Mouse (Mus musculus): Measurements from ENCODE around the gene Tex46. TPM values are rescaled to one million over a fixed set of nuclear protein-coding genes. Genes with fewer than 3 reads are reported as not detected.

Tex46 gene
- total RNA-seq (2015) (not detected in 2 replicates), total RNA-seq (2017) (not detected in 2 replicates)

- no peak for ATAC-seq (replicated peaks; ENCODE audit: poor library complexity)
Observed at GRCm38 (mm10) chr4:136610387-136610856, at the start of gene Tex46. Tex46 (plus strand) TSS chr4:136610437.

- no peak for ATAC-seq (replicated peaks; ENCODE audit: poor library complexity)
Observed at GRCm38 (mm10) chr4:136562755-136563154, 47.5 kb upstream of the Tex46 start.

- ATAC-seq (replicated peaks; ENCODE audit: poor library complexity): no peak
Observed at GRCm38 (mm10) chr4:136568629-136569028, 41.6 kb upstream of the Tex46 start.

- peak; percentile 75 for ATAC-seq (replicated peaks; ENCODE audit: poor library complexity)
Observed at GRCm38 (mm10) chr4:136569998-136570397, 40.2 kb upstream of the Tex46 start.

- ATAC-seq (replicated peaks; ENCODE audit: poor library complexity): no peak
Observed at GRCm38 (mm10) chr4:136581885-136582284, 28.4 kb upstream of the Tex46 start.

GRCm38 (mm10) chr4:136587221-136587827 lies 22.9 kb upstream of the Tex46 start:
- ATAC-seq (replicated peaks; ENCODE audit: poor library complexity): 0 out of 2 replicates have a peak, but pooled peaks have one; percentile 17

- peak; percentile 83 for ATAC-seq (replicated peaks; ENCODE audit: poor library complexity)
Observed at GRCm38 (mm10) chr4:136588003-136588402, 22.2 kb upstream of the Tex46 start.

GRCm38 (mm10) chr4:136592111-136592510 lies 18.1 kb upstream of the Tex46 start:
- ATAC-seq (replicated peaks; ENCODE audit: poor library complexity): no peak

- no peak for ATAC-seq (replicated peaks; ENCODE audit: poor library complexity)
Observed at GRCm38 (mm10) chr4:136594006-136594405, 16.2 kb upstream of the Tex46 start.

GRCm38 (mm10) chr4:136595221-136595620 lies 15.0 kb upstream of the Tex46 start:
- ATAC-seq (replicated peaks; ENCODE audit: poor library complexity): no peak

GRCm38 (mm10) chr4:136598268-136598876 lies 11.9 kb upstream of the Tex46 start:
- no peak for ATAC-seq (replicated peaks; ENCODE audit: poor library complexity)

GRCm38 (mm10) chr4:136599869-136600268 lies 10.4 kb upstream of the Tex46 start:
- no peak for ATAC-seq (replicated peaks; ENCODE audit: poor library complexity)

GRCm38 (mm10) chr4:136600536-136600935 lies 9.7 kb upstream of the Tex46 start:
- no peak for ATAC-seq (replicated peaks; ENCODE audit: poor library complexity)

- peak; percentile 32 for ATAC-seq (replicated peaks; ENCODE audit: poor library complexity)
Observed at GRCm38 (mm10) chr4:136601476-136601875, 8.8 kb upstream of the Tex46 start.

- ATAC-seq (replicated peaks; ENCODE audit: poor library complexity): peak; percentile 39
Observed at GRCm38 (mm10) chr4:136602018-136602554, 8.2 kb upstream of the Tex46 start.

- peak; percentile 97 for ATAC-seq (replicated peaks; ENCODE audit: poor library complexity)
Observed at GRCm38 (mm10) chr4:136602568-136602967, 7.7 kb upstream of the Tex46 start, which contains the start of gene Kdm1a. Kdm1a (minus strand) TSS chr4:136602723.

- no peak for ATAC-seq (replicated peaks; ENCODE audit: poor library complexity)
Observed at GRCm38 (mm10) chr4:136605756-136606485, 4.3 kb upstream of the Tex46 start.

GRCm38 (mm10) chr4:136613657-136614056 lies 3.4 kb downstream of the Tex46 start:
- no peak for ATAC-seq (replicated peaks; ENCODE audit: poor library complexity)

GRCm38 (mm10) chr4:136621336-136621735 lies 11.1 kb downstream of the Tex46 start:
- ATAC-seq (replicated peaks; ENCODE audit: poor library complexity): peak; percentile 77

- ATAC-seq (replicated peaks; ENCODE audit: poor library complexity): no peak
Observed at GRCm38 (mm10) chr4:136621956-136622355, 11.7 kb downstream of the Tex46 start.

GRCm38 (mm10) chr4:136622388-136622787 lies 12.2 kb downstream of the Tex46 start, which contains the start of gene Lactbl1:
Lactbl1 (plus strand) TSS chr4:136622621.
- no peak for ATAC-seq (replicated peaks; ENCODE audit: poor library complexity)

Measured in megakaryocyte progenitor cell, adult 5-6 weeks (primary cell).